Mouse (Mus musculus): ENCODE data around the gene Dnah6. TPM values are rescaled to one million over a fixed set of nuclear protein-coding genes. Genes with fewer than 3 reads are reported as not detected.

The Dnah6 gene
- polyA plus RNA-seq, 1 experiment = 1.0 TPM

DNA sequence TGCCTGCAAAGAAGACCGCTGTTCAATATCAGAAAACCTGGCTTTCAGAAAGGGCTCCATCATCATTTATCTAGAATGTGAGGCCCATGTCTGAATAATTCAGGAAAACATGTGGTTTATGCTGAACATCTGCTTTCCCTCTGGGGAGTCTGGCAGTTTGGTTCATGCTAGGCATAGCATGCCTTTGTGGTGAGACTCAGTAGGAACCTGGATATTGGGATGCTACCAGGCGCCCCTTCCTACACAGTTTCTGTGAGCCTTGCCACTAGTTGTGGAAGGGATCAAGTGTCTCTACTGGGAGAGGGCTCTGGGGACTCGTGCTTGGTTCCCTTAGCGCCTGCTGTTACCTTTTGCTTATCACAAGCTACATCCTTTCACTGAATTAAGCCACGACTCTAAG lies 37.2 kb downstream of the Dnah6 start:
- DNase-seq (ENCODE audit: low read depth) = no peak
- TF ChIP-seq POLR2A (IDR thresholded peaks at IDR 0.05; ENCODE audit: borderline replicate concordance, extremely low read depth, insufficient read depth, insufficient read length, poor library complexity, severe bottlenecking) = no peak
- no peak for TF ChIP-seq CTCF (IDR thresholded peaks at IDR 0.05; ENCODE audit: borderline replicate concordance, extremely low read depth, insufficient read depth, insufficient read length)

DNA sequence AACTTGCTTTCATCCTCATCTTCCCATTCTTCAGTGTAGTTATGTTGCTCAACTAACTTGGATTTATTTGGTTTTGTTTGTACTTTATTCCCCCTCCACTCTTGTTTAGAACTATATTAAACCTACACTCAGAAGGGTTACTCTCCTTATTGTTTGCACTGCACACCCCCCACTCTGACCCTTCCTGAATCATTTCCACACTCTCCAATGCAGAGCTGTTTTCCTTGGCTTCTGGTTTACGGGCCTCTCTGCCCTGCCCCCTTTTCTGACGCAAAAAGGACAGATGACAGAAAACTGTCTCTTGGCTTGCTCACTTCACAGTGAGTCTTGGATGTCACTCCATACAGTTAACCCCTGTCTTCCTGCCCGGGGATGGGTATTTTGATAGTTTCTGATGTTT lies 38.5 kb downstream of the Dnah6 start:
- TF ChIP-seq POLR2A (IDR thresholded peaks at IDR 0.05; ENCODE audit: borderline replicate concordance, extremely low read depth, insufficient read depth, insufficient read length, poor library complexity, severe bottlenecking) = no peak
- DNase-seq (ENCODE audit: low read depth) = no peak

DNA sequence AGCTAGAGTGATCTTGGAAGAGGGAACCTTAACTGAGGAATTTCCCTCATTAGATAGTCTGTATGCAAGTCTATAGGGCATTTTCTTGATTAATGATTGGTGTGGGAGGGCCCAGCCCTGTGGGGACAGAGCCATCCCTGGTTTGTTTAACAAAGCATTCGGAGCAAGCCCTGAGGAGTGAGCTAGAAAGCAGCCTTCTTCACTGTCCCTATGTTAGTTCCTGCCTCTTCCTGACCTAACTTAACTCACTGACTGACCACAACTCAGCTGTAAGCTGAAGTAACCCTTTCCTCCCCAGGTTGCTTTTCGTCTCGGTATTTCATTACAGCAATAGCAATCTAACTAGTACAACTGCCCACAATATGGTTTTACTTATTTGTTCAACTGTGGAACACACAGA lies 39.0 kb downstream of the Dnah6 start:
- no peak for DNase-seq (ENCODE audit: low read depth)
- no peak for TF ChIP-seq POLR2A (IDR thresholded peaks at IDR 0.05; ENCODE audit: borderline replicate concordance, extremely low read depth, insufficient read depth, insufficient read length, poor library complexity, severe bottlenecking)
- no peak for TF ChIP-seq CTCF (IDR thresholded peaks at IDR 0.05; ENCODE audit: borderline replicate concordance, extremely low read depth, insufficient read depth, insufficient read length)

DNA sequence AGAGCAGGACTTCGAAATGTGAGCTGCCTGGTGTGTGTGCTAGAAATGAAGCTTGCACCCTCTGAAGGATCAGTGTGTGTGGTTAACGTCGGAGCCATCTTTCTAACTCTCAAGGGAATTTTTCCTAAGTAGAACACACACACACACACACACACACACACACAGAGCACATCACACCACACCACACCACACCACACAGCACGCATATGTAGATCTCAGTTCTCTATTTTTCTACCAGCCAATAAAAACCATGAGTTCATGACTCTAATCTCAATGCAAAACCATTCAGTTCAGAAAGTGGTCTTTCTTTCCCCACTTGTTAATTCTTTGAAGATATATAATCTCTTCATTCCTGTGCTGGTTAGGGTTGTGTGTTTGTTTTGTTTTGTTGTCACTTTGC lies 39.4 kb downstream of the Dnah6 start:
- no peak for DNase-seq (ENCODE audit: low read depth)
- no peak for TF ChIP-seq CTCF (IDR thresholded peaks at IDR 0.05; ENCODE audit: borderline replicate concordance, extremely low read depth, insufficient read depth, insufficient read length)
- no peak for TF ChIP-seq POLR2A (IDR thresholded peaks at IDR 0.05; ENCODE audit: borderline replicate concordance, extremely low read depth, insufficient read depth, insufficient read length, poor library complexity, severe bottlenecking)

DNA sequence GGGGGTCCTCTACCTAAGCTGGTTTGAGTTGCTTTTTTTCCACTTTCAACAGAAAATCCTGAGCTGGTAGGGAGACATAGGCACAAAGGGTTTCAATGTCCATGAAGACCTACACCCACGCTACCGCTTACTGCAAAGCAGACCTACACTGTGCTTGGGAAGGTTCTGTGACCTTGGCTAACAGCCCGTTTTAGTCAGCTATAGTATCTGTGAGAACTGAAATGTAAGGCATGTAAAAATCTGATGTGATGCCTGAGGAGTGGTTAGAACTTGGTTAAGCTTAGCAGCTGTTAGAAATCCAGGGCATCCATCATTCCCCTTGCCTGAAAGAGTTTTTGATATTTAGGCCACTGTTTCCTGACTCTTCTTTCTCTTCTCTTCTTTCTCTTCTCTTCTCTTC lies 46.3 kb downstream of the Dnah6 start:
- TF ChIP-seq CTCF (IDR thresholded peaks at IDR 0.05; ENCODE audit: borderline replicate concordance, extremely low read depth, insufficient read depth, insufficient read length) (no peak), POLR2A (IDR thresholded peaks at IDR 0.05; ENCODE audit: borderline replicate concordance, extremely low read depth, insufficient read depth, insufficient read length, poor library complexity, severe bottlenecking) (no peak)
- no peak for DNase-seq (ENCODE audit: low read depth)

DNA sequence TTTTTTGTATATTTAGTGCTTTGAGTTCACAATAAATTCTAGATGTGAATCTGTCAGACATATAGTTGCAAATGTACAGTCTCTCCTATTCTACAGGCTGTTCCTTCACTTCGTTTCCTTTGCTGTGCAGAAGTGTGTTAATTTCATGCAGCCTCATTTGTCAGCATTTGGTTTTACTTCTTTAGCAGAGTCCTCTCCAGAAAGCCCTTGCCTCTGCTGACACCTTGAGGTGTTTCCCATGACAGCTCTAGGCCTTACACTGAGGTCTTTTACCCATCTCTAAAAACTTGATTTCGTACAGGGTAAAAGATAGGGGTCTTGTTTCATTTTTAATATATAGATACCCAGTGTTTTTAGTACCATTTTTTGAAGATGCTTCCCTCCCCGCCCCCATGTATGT lies 54.2 kb downstream of the Dnah6 start:
- DNase-seq (ENCODE audit: low read depth) = no peak
- no peak for TF ChIP-seq POLR2A (IDR thresholded peaks at IDR 0.05; ENCODE audit: borderline replicate concordance, extremely low read depth, insufficient read depth, insufficient read length, poor library complexity, severe bottlenecking)
- no peak for TF ChIP-seq CTCF (IDR thresholded peaks at IDR 0.05; ENCODE audit: borderline replicate concordance, extremely low read depth, insufficient read depth, insufficient read length)

DNA sequence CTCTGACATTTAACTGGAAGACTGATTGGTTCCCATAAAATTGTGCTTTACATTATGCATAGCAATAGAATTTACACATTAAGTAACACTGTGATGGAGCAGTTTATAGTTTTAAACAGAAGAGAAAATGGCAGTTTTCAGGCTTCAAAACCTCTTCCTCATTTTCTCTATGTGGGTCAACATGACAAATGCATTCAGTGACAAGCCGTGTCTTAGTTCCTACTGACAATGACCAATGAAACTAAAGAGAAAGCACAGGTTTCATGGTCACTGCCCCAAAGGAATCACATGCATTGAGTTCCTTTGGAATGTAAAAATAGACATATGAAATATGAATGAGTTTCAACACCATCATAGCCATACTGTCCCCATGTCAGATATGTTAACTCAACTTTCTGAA lies 58.5 kb downstream of the Dnah6 start:
- TF ChIP-seq CTCF (IDR thresholded peaks at IDR 0.05; ENCODE audit: borderline replicate concordance, extremely low read depth, insufficient read depth, insufficient read length) (no peak), POLR2A (IDR thresholded peaks at IDR 0.05; ENCODE audit: borderline replicate concordance, extremely low read depth, insufficient read depth, insufficient read length, poor library complexity, severe bottlenecking) (no peak)

DNA sequence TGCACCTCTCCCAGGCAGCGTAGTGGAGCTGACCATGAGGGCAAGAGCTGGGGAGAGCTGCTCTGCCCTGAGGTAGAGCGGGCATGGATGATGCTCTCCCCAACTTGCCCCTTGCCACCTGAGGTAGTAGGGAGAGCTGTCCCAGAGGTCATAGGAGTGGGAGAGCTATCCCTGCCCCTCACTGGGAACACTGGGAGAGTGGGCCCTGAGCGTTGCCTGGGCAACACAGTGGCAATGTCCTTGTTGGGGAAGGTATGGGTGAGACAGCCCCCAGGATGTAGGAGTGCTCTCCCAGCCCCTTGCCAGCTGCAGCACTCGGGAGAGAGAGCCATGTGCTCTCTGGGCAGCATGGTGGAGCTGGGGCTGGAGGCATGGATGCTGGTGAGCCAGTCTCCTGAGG lies 60.1 kb downstream of the Dnah6 start:
- TF ChIP-seq CTCF (IDR thresholded peaks at IDR 0.05; ENCODE audit: borderline replicate concordance, extremely low read depth, insufficient read depth, insufficient read length) = no peak
- TF ChIP-seq POLR2A (IDR thresholded peaks at IDR 0.05; ENCODE audit: borderline replicate concordance, extremely low read depth, insufficient read depth, insufficient read length, poor library complexity, severe bottlenecking) = no peak
- no peak for DNase-seq (ENCODE audit: low read depth)

More for the DNA sequence above, 58.5 kb downstream of the Dnah6 start:
- no peak for DNase-seq (ENCODE audit: low read depth)

DNA sequence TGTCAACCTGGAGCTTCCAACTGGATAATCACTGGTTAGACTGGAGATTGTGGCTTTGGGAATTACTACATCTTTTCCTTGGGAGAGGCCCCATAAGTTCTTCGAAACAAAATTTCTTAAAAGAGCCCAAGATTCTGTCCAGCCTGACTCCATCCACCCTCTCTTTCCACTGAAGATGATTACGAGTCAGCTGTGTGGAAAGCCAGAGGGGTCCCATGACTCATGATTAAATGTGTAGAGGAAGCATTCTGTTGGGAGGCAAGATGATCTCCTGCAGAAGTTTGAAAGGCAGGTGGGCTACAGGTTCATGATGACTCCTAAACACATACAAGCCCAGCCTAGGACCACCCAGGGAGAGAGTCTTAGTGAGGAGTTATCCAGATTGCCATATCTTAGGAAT lies 66.0 kb downstream of the Dnah6 start:
- no peak for TF ChIP-seq CTCF (IDR thresholded peaks at IDR 0.05; ENCODE audit: borderline replicate concordance, extremely low read depth, insufficient read depth, insufficient read length)
- TF ChIP-seq POLR2A (IDR thresholded peaks at IDR 0.05; ENCODE audit: borderline replicate concordance, extremely low read depth, insufficient read depth, insufficient read length, poor library complexity, severe bottlenecking) = no peak
- no peak for DNase-seq (ENCODE audit: low read depth)

DNA sequence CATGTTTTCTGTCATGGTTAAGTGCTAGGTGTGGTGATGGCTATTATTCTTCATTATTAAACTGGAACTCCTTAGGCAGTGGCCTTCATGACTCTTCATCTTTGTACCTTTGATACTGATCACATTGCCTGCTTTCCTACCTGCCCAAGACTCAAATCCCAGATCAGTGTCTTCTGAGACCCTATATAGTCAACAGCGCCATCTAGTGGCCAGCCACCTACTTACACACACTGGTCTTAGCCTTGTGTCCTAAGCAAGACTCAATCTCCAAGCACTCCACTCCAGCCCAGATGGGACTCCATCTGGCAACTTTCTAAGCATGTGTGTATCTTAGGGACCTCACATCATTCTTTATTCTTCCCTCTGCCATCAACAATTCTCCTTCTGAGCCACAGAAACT lies 67.8 kb downstream of the Dnah6 start:
- DNase-seq (ENCODE audit: low read depth) = peak; percentile 95
- peak; percentile 88 for TF ChIP-seq CTCF (IDR thresholded peaks at IDR 0.05; ENCODE audit: borderline replicate concordance, extremely low read depth, insufficient read depth, insufficient read length)
- no peak for TF ChIP-seq POLR2A (IDR thresholded peaks at IDR 0.05; ENCODE audit: borderline replicate concordance, extremely low read depth, insufficient read depth, insufficient read length, poor library complexity, severe bottlenecking)

DNA sequence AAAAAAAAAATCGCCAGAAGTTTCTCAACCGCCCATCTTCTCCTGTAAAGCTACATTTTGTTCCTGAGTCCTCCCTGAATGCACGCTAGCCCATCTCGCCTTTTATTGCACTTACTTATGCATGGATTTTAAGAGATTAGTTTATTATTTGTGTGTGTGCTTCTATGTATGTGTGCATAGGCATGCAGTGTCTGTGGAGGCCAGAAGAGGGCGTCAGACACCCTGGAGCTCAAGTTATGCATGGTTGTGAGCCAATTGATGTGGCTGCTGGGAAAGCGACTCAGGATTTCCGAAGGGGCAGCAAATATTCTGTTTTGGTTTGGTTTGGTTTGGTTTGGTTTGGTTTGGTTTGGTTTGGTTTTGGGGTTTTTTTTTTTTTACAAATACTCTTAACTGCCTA lies 78.0 kb downstream of the Dnah6 start:
- DNase-seq (ENCODE audit: low read depth) = no peak
- no peak for TF ChIP-seq POLR2A (IDR thresholded peaks at IDR 0.05; ENCODE audit: borderline replicate concordance, extremely low read depth, insufficient read depth, insufficient read length, poor library complexity, severe bottlenecking)
- TF ChIP-seq CTCF (IDR thresholded peaks at IDR 0.05; ENCODE audit: borderline replicate concordance, extremely low read depth, insufficient read depth, insufficient read length) = no peak

DNA sequence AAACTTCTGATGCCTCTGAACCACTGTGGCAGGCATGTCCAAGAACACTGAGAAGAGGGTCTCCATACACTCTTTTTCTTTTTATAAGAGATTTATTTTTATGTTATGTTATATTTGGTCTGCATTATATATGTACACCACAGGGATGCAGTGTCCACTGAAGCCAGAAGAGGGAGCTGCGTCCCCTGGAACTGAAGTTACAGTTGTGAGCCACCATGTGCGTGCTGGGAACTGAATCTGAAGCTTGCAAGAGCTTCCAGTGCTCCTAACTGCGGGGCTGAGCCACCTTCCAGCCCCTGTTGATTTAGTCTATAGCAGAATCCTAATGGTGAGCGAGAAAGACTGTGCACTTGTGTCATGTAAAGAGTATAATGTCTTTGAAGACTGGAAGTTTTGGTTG lies 78.7 kb downstream of the Dnah6 start:
- no peak for DNase-seq (ENCODE audit: low read depth)
- TF ChIP-seq POLR2A (IDR thresholded peaks at IDR 0.05; ENCODE audit: borderline replicate concordance, extremely low read depth, insufficient read depth, insufficient read length, poor library complexity, severe bottlenecking) = no peak
- TF ChIP-seq CTCF (IDR thresholded peaks at IDR 0.05; ENCODE audit: borderline replicate concordance, extremely low read depth, insufficient read depth, insufficient read length) = 0 out of 2 replicates have a peak, but pooled peaks have one; percentile 3

DNA sequence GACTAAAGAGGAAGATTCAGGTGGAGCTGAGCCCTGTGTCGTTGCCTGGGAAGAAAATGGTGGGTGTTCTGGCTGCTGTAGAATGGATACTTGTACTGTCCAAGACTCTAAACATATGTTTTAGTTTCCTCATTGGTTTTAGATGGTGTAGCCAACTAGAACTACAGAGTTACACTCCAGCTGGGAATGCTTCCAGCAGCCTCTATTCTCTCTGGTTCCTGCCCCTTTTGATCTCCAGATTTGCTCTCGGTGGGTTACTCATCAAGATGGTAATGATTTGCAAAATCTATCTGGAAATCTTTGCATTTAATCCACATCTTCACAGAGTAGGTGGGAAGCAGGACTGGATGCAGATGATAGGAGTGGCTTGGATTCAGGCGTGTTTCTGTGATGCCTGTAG lies 80.6 kb downstream of the Dnah6 start:
- no peak for TF ChIP-seq POLR2A (IDR thresholded peaks at IDR 0.05; ENCODE audit: borderline replicate concordance, extremely low read depth, insufficient read depth, insufficient read length, poor library complexity, severe bottlenecking)
- TF ChIP-seq CTCF (IDR thresholded peaks at IDR 0.05; ENCODE audit: borderline replicate concordance, extremely low read depth, insufficient read depth, insufficient read length) = no peak
- DNase-seq (ENCODE audit: low read depth) = no peak
